Mouse (Mus musculus): ENCODE data around the gene Castor1.
A peak's percentile ranks its signal among the peaks of the same experiment; 100 is the strongest.

Castor1 gene

DNA sequence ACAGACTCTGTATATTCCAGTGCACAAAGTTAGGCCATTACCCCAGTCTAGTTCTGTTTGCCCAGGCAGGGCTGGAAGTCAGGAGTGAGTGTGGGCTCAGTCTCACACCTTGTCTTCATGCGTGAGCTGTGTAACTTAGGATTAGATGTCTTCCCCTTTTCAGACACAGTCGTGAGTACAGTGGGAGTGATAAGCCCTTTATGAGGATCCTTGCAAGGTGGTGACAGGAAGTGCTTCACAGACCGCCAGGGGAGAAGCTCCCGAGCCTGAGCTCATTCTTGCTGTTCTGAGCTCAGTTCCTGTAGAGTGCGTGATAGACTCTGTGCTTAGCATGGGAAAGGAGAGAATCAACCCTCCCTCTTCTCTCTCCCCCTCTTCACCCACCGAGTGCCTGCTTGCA, 11.5 kb upstream of the Castor1 start:
- no peak for DNase-seq (ENCODE audit: low spot score in 2 of 2)

DNA sequence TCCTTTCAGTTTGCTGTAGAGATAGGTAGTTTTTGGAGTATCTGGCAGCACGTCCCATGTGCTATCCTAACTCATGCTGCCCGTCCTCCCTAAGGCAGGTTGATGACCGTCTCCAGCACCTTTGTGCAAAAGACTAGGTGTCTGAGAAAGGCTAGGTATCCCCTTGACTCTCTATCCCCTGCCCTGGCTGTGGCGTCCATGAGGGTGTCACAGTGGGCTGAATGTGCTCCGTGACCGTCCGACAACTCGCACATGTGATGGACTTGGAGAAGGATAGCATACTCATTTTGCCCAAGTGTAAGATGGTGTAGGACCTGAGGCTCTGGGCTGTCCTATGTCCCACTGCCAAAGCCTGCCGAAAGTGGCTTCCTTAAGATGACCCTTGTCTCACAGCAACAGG, 10.4 kb upstream of the Castor1 start:
- no peak for DNase-seq (ENCODE audit: low spot score in 2 of 2)

DNA sequence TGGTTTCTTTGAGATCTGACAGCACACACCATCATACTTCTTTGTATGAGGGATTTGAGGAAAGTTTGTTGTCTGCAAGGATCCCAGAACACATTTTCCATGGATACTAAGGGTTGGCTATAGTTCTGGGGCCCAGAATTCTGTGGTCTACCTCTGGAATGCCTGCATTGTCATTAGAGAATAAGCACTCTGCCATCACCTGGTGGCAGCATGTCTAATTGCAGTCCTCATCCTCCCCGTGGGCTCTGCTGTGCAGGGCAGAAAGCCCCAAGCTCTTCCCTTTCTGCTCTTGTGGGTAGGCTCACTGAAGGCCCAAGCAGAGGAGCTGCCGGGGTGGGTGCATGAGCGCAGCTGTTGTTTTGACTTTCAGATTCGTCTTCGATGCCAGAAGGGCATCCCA, 8.5 kb upstream of the Castor1 start:
- no peak for DNase-seq (ENCODE audit: low spot score in 2 of 2)

DNA sequence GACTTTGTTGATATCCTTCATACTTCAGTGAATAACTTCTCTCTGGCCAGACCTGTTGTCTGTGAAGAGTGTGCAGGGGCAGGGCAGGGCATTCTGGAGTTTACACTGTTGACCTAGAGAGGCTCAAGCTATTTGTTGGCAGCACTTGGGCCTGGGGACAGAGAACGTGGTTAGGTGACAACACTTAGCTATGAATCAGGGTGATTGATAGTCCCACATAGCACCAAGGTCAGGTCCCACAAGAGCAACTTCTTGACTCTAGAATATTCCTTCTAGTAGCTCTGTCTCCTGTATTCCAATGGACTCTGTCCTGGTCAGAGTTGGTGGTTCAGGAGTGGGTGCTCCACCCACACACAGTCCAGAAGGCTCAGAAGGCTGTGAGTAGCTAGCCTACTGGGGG, 7.2 kb upstream of the Castor1 start:
- DNase-seq (ENCODE audit: low spot score in 2 of 2), result no peak

DNA sequence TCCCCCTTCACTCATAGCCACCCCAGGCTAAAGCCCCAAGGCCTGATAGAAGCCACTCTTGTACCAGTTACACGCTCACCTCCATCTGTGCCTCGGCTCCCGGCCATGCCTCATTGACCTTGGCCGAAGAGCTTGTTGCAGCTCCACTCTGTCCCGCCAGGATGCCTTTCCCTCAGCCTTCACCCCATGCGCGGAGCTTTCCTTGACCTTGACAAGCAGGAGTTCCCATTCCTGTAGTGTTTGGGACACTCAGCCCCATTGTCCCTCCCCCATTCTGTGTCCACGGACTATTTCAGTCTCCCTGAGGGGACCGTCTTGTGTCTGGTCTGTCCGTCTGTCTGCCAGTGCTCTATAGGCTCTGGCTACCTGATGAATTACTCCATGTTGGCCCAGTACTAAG, 4.9 kb upstream of the Castor1 start:
- no peak for DNase-seq (ENCODE audit: low spot score in 2 of 2)

DNA sequence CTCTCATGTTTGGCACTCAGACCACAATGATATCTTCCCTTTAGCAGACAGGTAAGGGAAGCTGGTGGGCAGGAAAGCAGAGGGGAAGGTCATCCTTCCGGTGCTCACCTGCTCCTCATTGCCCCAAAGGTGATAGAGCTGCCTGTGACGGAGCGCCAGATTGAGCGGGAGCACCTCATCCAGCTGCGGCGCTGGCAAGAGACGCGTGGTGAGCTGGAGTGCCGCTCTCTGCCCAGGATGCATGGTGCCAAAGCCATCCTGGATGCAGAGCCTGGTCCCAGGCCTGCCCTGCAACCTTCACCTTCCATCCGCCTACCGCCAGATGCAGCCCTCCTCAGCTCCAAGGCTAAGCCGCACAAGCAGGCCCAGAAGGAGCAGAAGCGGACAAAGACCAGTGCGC, 3.5 kb upstream of the Castor1 start:
- DNase-seq (ENCODE audit: low spot score in 2 of 2), result no peak

DNA sequence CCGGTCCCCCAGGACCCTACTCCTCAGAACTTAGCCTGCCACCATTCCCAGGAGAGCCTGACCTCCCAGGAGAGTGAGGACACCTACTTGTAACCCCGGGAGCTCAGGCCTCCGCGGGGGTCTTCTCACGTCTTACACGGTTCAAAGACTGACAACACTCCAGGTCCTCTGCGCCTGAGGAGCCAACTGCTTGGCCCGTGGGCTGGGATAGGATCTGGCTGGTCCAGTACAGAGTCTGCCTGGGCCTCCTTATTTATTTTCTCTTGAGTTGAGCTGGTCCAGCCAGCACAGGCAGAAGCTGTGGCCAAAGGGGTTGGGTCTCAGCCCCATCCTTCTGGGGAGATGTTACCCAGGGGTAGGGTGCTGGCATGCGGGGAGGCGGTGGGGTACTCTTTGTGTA, 3.0 kb upstream of the Castor1 start:
- no peak for DNase-seq (ENCODE audit: low spot score in 2 of 2)

DNA sequence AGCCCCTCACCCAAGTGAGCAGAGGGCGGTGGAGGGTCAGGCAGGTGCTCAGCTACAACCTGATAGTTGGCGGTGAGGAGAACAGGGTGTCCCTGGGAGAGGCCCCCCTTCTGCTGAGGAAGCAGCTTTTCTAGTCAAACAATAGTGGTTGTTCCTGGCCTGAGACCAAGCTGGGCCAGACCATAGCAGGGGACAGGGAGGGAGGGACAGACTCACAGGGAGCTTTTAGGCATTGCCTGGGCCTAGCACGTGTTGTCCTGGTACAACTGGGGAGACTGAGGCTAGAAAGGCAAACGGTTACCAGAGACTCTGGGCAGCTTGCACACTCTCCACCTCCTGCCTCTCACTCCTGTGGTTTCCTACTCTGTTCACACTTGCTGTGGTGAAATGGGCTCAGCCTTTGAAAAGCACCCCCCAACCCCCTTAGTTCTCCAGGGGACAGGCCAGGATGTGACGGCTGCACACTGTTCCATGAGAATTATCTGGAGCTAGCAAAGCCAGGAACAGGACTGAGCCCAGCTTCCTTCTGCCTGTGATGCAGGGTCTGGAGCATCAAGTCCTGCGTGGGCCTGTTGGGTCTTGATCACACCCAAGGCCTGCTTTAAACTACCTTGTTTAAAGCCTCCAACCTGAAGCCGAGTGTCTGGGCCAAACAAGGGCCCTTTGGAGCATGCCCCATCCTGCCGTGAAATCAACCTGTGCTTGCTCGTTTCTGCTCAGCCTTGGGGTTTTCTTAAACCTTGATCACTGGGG, 1.6 kb upstream of the Castor1 start:
- no peak for DNase-seq (ENCODE audit: low spot score in 2 of 2)

DNA sequence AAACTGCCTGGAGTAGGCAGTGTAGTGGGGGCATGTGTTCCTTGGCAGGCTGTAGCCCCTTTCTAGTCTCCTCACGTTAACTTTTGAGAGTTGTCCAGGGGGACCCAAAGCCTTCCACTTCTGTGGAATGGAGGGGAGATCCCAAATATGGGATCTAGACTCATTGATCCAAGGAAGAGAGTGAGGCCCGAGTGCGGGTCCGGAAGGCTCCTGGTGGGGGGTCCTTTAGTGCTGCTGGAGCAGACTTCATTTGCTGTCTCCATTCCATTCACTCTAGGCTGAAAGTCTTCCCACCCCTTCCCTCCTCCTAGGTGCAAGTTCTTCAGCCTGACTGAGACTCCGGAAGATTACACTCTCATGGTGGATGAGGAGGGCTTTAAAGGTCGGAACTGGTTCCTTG, 612 bp downstream of the Castor1 start:
- no peak for DNase-seq (ENCODE audit: low spot score in 2 of 2)

DNA sequence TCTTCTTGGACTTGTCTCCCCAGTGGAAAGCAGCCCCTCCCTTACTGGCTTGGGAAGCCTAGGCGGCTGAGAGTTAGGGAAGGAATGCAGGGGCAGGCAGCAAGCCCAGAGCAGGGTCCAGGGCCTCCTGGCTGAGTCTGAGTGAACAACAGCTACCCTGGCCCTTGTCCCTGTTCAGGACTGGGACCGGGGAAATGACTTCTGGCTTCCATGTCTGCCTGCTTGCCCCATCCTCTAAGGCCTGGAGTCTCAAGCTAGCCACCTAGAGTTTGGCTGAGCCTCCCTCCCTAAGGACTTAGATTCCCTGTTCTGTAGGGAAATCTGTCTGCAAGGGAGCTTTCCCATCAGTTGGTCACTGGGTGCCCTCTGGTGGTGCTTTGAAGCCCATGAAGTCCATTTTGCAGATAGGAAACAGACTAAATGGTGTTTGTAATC, 1.3 kb downstream of the Castor1 start:
- peak; percentile 68 to 70 for DNase-seq (ENCODE audit: low spot score in 2 of 2)

DNA sequence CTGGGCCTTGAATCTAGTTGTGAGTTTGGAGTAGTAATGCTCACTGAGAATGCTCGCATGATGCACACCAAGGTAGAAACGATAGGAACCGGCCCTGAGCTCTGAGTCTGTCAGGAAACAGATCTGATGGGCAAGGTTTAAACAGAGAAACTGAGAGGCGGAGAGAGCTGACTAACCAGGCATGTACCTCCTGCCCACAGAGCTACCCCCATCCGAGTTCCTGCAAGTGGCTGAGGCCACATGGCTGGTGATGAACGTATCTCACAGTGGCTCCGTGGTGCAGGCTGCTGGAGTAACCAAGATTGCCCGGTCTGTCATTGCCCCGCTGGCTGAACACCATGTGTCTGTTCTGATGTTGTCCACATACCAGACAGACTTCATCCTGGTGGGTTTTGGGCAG, 1.9 kb downstream of the Castor1 start:
- DNase-seq (ENCODE audit: low spot score in 2 of 2), result no peak

DNA sequence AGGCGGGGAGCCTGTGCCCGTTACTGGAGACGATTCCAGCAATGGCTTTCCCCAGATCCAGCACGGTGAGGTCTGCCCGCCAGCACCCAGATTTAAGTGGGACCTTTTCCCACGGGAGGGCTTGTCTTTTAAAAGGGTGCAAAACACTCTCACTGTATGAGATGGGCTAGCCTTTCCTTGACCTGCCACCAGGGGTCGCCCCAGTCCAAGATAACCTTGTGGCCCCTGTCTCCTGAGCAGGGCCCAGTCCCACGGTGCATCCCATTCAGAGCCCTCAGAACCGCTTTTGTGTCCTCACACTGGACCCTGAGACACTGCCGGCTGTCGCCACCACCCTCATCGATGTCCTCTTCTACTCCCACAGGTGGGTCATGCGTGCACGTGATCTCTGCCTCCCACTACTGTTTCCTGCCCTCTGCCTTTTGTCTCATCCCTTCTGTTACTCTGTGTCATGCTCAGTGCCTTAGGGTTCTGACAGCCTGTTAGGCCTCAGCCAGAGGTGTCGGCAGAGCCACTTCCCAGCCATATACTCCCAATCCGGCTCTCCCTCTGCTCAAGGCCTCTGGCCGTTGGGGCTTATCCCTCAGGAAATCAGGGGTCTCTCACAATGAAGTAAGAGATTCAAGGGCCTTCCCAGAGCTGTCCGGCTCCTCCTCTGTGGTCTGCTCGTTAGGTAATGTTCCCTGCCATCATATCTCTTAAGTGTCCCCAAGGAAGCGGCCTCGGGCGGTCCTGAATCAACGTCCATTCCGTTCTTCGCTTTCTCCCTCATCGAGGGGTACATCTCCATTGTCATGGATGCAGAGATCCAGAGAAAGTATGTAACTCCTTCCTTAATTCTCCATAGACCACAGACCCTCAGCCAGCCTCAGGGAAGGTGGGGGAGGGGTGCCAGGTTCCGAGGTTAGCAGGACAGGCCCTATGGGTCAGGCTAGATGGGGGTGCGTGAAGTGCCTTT, 2.7 kb downstream of the Castor1 start:
- peak in 1 of 2 experiments; percentile 45 for DNase-seq (ENCODE audit: low spot score in 2 of 2)

DNA sequence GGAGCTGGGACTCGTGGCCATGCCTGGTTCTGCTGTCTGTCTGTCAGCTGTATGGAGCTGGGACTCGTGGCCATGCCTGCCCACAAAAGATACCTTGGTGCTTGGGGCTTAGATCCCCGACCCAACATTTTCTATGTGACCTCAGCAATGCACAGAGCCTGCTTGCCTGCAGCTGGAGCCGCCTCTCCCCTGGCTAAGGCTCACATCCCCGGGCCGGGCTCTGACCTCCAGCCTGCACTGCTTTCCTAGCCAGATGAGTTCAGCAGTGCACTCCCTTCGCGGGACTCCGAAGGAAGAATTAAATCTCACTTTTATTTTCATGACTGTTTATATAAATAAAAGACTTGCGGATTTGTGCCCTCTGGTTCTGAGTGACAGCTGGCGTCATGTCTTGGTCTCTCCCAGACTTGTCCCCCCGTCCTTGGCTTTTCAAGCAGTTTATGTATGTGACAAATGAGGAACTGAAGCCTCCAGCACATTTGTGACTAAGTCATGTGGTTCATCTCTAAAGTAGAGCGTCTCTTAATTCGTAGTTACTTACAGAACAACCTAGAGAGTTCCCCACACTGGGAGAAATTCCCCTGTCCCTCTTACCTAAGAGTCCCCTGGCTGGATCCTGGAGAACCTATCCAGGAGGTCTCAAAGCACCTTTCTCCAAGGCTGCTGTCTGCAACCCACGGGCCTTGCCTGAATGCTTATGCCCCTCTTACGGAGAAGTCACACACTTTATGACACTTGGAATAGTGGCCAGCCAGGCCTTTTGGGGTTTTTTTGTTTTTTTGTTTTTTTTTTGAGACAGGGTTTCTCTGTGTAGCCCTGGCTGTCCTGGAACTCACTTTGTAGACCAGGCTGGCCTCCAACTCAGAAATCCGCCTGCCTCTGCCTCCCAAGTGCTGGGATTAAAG, 4.3 kb downstream of the Castor1 start:
- DNase-seq (ENCODE audit: low spot score in 2 of 2), result no peak

DNA sequence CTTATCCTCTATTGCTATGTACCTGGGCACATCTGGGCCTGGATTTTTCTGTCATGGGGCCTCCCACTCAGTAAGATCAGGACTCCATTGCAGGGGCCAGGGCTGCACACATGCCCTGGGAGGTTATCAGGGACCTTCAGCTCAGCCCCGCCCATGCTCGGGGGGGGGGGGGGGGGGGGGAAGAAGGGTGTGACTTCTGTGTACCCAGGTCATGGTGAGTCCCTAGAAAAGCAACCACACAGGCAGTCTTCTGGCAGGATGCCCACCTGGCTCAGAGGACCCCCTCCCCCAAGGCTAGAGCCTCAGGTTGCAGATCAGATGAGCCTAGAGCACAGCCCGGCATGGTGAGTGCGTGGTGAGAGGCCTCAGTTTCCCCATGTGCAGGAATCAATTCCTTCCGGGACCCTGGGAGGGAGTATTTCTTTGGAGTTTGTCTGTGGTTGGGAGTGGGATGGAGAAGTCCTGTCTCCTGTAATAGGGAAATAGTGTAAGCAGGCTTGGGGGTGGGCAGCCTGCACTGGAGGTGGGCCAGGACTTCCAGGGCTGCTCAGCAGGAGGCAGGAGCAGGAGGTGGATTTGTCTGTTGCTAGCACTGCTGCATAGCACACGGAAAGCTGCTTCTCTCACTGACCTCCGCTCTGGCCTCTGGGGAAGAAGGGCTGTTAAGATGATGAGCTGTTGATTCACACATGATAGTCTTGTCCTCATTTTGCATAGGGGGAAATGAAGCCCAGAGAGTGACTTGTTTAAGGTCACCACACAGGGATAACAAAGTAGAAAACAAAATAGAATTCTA, 5.6 kb downstream of the Castor1 start:
- DNase-seq (ENCODE audit: low spot score in 2 of 2), result no peak

DNA sequence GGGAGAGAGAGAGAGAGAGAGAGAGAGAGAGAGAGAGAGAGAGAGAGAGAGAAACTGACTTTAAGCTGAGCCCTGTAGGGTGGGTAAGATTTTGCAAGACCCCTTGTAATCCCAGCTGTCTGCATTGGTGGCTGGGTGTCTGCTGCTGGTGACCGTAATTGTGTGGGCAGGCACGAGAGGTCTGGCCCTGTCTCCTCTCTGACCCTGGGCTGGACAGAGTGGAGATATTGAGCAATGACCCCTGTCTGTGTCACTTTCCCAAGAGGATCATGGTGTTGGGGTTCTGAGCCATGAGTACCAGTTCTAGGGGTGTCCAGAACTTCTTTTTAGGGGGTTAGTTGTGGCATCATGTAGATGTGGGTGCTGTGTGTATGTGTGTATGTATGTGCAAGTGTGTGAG, 6.2 kb downstream of the Castor1 start:
- no peak for DNase-seq (ENCODE audit: low spot score in 2 of 2)

DNA sequence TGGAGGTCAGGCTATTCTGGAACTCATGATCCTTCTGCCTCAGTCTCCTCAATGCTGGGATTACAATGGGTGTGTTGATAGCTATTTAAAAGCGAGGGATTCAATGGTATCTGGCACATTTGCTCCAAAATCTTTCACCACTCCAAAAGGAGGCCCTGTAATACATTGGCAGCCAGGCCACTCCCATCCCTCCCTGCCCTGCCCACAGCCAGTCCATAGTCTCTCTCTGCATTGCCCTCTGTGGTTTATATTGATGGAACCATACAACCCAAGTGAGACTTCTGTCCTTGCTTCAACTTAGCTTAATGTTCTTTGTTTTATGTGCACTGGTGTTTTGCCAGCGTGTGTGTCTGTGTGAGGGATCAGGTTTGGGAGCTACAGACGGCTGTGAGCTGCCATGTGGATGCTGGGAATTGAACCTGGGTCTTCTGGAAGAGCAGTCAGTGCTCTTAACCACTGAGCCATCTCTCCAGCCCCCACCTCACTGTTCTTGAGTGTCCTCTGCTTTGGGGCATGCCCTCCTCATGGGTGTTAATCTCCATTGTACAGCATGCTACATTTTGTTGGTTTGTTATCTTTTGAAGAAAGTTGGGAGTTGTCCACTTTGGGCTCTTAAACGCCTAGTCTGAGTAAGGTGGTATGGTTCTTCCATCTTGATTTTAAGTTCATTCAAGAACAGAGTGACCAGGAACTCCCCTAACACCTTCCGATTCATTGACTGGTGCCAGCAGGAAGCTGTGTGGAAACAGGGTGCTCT, 8.7 kb downstream of the Castor1 start:
- DNase-seq (ENCODE audit: low spot score in 2 of 2), result no peak

DNA sequence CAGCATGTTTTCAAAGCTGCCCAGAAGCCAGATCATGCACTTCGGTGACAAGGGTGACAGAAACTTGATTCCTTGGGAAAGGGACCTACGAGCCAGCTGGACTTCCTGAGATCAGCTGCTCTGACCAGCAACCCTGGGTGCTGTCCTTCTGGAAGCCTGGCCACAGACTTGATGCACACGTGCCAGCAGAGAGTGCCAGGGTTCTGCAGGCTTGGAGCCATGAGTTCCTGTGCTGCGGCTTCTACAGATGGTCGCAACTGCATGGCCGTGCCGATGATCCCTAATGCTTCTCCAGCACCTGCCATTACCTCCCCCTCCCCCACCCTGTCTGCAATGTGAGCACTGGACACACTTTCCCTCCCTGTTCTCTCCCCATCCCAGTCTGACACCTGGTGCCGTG, 10.4 kb downstream of the Castor1 start:
- DNase-seq (ENCODE audit: low spot score in 2 of 2), result no peak

DNA sequence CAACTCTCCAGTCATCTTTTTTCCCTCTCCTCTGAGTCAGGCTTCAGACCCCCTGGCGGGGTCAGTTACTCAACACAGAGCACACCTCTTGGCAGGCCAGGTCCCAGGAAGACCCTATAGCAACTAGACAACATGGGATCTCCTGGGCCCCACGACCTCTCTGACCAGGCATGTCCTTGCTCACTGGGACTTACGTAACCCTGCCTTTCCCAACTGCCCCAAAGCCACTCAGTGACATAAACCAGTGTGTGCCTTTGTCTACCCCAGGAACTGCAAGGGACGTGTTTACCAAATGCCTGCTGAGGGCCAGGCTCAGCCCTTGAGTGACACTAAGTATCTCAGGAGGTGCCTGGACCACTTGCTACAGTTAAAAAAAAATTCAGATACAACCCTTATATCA, 11.8 kb downstream of the Castor1 start:
- DNase-seq (ENCODE audit: low spot score in 2 of 2), result no peak

DNA sequence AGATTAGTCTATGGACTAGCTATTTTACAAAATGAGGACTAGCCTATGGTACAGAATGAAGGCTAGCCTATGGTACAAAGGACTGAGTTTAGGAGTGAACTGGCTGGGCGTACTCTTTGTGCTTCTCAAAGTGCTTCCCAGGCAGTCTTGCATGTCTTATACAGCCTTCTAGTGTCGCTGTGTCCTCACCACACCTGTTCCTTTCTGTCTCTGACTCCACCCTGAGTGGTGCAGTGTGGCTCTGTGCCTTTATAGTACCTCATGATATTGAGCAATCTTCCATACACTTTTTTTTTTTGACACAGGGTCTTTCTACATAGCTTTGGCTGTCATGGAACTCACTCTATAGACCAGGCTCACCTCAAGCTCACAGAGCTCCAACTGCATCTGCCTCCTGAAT, 13.4 kb downstream of the Castor1 start:
- no peak for DNase-seq (ENCODE audit: low spot score in 2 of 2)

DNA sequence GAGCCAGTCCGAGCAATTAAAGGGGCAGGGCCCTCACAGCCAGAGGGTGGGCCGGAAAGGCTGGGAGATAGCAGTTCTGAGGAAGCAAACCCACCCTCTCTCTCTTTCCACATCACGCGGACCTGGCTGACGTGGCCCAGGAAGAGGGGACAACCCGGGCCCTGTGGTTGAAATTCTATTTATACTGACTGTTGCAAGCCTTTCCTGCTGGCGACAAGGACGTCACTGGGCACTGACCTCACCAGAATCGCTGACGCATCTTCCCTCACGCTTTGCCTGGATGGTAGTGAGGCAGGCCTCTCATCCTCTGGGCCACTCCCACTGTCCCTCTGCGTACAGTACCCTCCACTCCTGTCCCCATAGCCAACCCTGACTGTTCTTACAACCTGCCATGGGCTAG, 14.6 kb downstream of the Castor1 start:
- DNase-seq (ENCODE audit: low spot score in 2 of 2), result no peak
